Mouse (Mus musculus): ENCODE measurements around the gene Olfr138.

Olfr138 gene

GRCm38 (mm10) chr17:38260735-38261134, at the start of gene Olfr138:
Gene Olfr138 (plus strand): TSS chr17:38261035.
- no peak for DNase-seq (ENCODE audit: low spot score in 2 of 2)

DNA sequence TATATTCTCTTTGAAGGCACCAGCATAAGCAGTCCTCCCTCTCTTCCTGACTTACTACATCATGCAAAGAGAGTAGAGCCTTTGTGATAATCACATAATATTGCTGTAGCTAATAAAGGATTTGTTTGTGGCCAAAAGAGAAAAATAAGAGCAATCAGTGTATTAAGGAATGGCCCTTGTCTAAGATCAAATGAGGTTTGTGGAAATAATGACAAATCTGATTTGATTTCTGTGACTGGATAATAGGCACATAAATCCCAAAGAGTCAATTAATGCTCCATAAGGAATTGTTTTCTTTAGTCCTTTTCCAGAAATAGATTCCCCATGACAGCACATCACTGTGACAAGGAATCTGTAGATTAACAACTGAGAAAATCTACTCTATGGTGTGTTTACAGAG, 46.6 kb downstream of the Olfr138 start, which contains the start of gene Olfr137:
TSS of gene Olfr137 (minus strand) at position 101 of the 400 bp plus-strand sequence.
- DNase-seq (ENCODE audit: low spot score in 2 of 2), result no peak

Measured in right cerebral cortex, postnatal 36 days (tissue).